Mouse (Mus musculus): ENCODE measurements around the gene Tssk4. TPM values are rescaled to one million over a fixed set of nuclear protein-coding genes. Genes with fewer than 3 reads are reported as not detected.

The Tssk4 gene
- polyA plus RNA-seq, 1 experiment, result 1.6 TPM

DNA sequence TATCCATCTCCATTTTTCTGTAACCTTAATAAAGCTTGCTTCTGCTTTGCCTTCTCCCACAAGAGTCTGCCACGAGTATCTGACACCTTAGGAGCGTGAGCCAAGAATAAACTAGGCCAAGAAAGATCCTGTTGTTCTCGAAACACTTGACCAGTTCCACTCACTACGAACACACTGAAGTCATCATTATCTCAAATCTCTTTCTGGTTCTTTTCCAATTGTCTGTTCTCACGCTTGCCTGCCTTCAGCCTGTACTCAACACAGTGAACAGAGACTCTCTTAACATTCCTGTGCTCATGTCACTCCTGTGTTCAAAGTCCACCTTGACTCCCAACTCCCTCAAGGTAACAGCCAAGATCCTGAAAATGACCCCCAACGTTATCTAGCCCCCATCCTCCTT is 36.6 kb upstream of the Tssk4 start:
- Histone ChIP-seq H3K27me3 (ENCODE audit: control insufficient read depth, insufficient read depth, low read length) (no peaks in the 10 kb centered on the region), H3K4me1 (ENCODE audit: control insufficient read depth, insufficient read depth, insufficient read length) (no peaks in the 10 kb centered on the region), H3K36me3 (ENCODE audit: control insufficient read depth, insufficient read depth, low read length) (peaks cover 13% of the 10 kb centered on the region), H3K27ac (ENCODE audit: insufficient read depth, low read length) (no peak overlapping the region), H3K4me3 (ENCODE audit: extremely low read depth, insufficient read depth, insufficient read length) (no peak overlapping the region)
- WGBS, result 68% methylated on average over 6 of the region's 6 CpGs
- DNase-seq (ENCODE audit: low read depth in 1 of 2, low spot score in 2 of 2), result no peak
- TF ChIP-seq CTCF (IDR thresholded peaks at IDR 0.05; ENCODE audit: extremely low read depth, insufficient read depth, insufficient read length, insufficient replicate concordance) (no peak), POLR2A (IDR thresholded peaks at IDR 0.05; ENCODE audit: low read depth, low read length) (no peak)

DNA sequence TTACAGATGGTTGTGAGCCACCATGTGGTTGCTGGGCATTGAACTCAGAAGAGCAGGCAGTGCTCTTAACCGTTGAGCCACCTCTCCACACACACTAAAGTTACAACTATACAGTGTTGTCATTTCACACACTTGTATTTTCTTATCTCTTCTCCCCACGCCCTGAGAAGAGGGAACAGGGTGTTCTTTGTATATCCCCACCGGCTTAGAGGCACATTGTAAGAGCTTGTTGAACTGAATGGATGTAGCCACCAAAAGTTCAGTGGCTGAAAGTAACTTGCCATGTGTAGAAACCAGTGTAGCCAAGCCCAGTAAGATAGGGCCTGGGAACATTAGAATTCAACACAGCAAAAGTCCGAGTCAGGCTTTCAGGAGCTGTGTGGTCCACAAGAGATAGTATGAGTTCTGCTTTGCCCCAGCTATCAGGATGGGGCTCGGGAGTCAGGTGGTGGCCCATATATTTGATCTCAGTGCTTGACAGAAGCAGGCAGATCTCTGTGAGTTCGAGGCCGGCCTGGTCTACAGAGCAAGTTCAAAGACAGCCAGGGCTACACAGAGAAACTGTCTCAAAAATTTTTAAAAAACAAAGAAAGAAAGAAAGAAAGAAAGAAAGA is 35.3 kb upstream of the Tssk4 start:
- DNase-seq (ENCODE audit: low read depth in 1 of 2, low spot score in 2 of 2), result no peak
- Histone ChIP-seq H3K27ac (ENCODE audit: insufficient read depth, low read length) (no peak overlapping the region), H3K36me3 (ENCODE audit: control insufficient read depth, insufficient read depth, low read length) (peaks cover under 1% of the 10 kb centered on the region; the same call in 1 of the 2 replicates), H3K4me1 (ENCODE audit: control insufficient read depth, insufficient read depth, insufficient read length) (no peaks in the 10 kb centered on the region), H3K27me3 (ENCODE audit: control insufficient read depth, insufficient read depth, low read length) (no peaks in the 10 kb centered on the region), H3K4me3 (ENCODE audit: extremely low read depth, insufficient read depth, insufficient read length) (no peak overlapping the region)
- 80% methylated on average over 7 of the region's 7 CpGs for WGBS
- TF ChIP-seq CTCF (IDR thresholded peaks at IDR 0.05; ENCODE audit: extremely low read depth, insufficient read depth, insufficient read length, insufficient replicate concordance), result no peak
- no peak for TF ChIP-seq POLR2A (IDR thresholded peaks at IDR 0.05; ENCODE audit: low read depth, low read length)

DNA sequence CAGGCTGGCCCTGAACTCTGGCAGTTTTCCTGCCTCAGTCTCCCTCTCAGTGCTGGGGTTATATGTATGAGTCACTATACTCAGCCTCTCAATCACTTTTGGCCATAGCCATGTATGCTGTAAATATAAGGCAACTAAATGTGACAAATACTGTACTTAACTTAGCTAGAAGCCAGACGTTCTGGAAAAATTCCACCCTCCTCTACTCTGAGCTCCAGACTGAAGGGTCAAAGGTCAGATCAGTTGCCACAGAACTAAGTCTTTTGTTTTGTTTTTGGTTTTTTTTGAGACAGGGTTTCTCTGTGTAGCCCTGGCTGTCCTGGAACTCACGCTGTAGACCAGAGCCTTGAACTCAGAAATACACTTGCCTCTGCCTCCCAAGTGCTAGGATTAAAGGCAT is 34.1 kb upstream of the Tssk4 start:
- Histone ChIP-seq H3K36me3 (ENCODE audit: control insufficient read depth, insufficient read depth, low read length) (no peaks in the 10 kb centered on the region), H3K27ac (ENCODE audit: insufficient read depth, low read length) (no peak overlapping the region), H3K4me1 (ENCODE audit: control insufficient read depth, insufficient read depth, insufficient read length) (no peaks in the 10 kb centered on the region), H3K27me3 (ENCODE audit: control insufficient read depth, insufficient read depth, low read length) (no peaks in the 10 kb centered on the region), H3K4me3 (ENCODE audit: extremely low read depth, insufficient read depth, insufficient read length) (no peak overlapping the region)
- DNase-seq (ENCODE audit: low read depth in 1 of 2, low spot score in 2 of 2), result no peak
- WGBS, result 82% methylated on average over 2 of the region's 2 CpGs
- TF ChIP-seq POLR2A (IDR thresholded peaks at IDR 0.05; ENCODE audit: low read depth, low read length) (no peak), CTCF (IDR thresholded peaks at IDR 0.05; ENCODE audit: extremely low read depth, insufficient read depth, insufficient read length, insufficient replicate concordance) (no peak)

DNA sequence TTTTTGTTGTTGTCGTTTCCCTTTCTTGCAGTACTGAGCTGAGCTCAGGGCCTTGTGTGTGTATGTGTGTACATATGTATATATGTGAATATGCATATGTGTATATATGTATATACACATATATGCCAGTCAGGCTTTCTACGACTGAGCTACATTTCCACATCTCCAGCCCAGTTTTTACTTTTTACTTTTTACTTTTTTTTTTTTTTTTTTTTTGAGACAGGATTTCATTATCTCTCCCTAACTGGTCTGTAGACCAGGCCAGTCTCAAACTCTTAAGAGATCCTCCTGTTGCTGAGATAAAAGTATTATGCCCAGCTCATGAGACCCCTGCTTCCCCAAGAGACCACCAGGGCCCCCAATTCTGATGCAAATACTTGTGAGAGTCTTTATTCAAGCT is 33.1 kb upstream of the Tssk4 start:
- Histone ChIP-seq H3K27ac (ENCODE audit: insufficient read depth, low read length) (no peak overlapping the region), H3K36me3 (ENCODE audit: control insufficient read depth, insufficient read depth, low read length) (no peaks in the 10 kb centered on the region), H3K27me3 (ENCODE audit: control insufficient read depth, insufficient read depth, low read length) (no peaks in the 10 kb centered on the region), H3K4me1 (ENCODE audit: control insufficient read depth, insufficient read depth, insufficient read length) (no peaks in the 10 kb centered on the region), H3K4me3 (ENCODE audit: extremely low read depth, insufficient read depth, insufficient read length) (no peak overlapping the region)
- 78% methylated on average over 2 of the region's 2 CpGs for WGBS
- TF ChIP-seq CTCF (IDR thresholded peaks at IDR 0.05; ENCODE audit: extremely low read depth, insufficient read depth, insufficient read length, insufficient replicate concordance) (no peak), POLR2A (IDR thresholded peaks at IDR 0.05; ENCODE audit: low read depth, low read length) (no peak)
- no peak for DNase-seq (ENCODE audit: low read depth in 1 of 2, low spot score in 2 of 2)

DNA sequence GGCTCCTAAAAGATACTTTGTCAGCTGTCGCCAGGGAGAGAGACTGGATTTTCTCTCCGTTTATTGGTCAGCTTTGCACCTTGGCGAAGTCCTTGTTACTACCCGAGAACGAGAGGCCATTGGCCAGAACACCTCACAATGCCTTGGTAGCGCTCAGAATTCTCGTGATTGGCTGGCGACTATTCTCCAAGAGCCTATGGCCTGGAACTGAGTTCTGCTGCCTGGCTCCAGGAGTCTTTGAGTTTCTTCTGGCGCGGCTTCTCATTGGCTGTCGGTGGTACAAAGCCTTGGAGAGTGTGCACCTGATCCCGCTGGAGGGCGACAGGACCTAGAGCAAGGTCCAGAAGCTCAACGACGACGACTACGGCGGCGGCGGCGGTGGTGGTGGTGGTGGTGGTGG is 32.2 kb upstream of the Tssk4 start, which contains the start of gene Rec8:
Gene Rec8, plus strand, starts transcription at position 216 of the 400 bp plus-strand sequence.
- no peak for DNase-seq (ENCODE audit: low read depth in 1 of 2, low spot score in 2 of 2)
- 35% methylated on average over 14 of the region's 21 CpGs for WGBS
- Histone ChIP-seq H3K36me3 (ENCODE audit: control insufficient read depth, insufficient read depth, low read length) (no peaks in the 10 kb centered on the region), H3K4me3 (ENCODE audit: extremely low read depth, insufficient read depth, insufficient read length) (no peak within 1 kb of the TSS), H3K4me1 (ENCODE audit: control insufficient read depth, insufficient read depth, insufficient read length) (no peaks in the 10 kb centered on the region), H3K27ac (ENCODE audit: insufficient read depth, low read length) (no peak within 1 kb of the TSS), H3K27me3 (ENCODE audit: control insufficient read depth, insufficient read depth, low read length) (no peaks in the 10 kb centered on the region)
- TF ChIP-seq CTCF (IDR thresholded peaks at IDR 0.05; ENCODE audit: extremely low read depth, insufficient read depth, insufficient read length, insufficient replicate concordance) (no peak), POLR2A (IDR thresholded peaks at IDR 0.05; ENCODE audit: low read depth, low read length) (no peak)

DNA sequence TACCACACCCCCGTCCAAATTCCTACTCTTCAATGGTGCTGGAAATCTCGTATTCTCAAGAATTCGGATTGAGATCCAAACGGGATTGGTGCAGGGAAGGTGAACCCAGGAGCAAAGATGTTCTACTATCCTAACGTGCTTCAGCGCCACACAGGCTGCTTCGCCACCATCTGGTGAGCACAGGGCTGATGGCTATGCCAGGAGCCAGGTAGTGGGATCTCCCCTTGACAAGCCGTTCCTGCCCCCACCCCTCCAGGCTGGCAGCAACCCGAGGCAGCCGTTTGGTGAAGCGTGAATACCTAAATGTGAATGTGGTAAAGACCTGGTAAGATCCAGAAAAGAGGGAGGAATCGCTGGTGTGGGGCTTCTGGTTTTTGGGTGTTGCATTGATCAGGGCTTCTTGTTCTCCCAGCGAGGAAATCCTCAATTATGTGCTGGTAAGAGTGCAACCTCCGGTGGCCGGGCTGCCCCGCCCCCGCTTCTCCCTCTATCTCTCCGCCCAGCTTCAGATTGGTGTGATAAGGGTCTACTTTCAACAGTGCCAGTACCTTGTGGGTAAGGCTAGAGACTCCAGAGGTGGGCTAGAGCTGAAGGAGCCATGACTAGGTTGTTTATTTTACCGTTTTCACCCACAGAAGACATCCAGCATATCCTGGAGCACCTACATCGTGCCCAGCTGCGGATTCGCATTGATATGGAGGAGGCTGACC is 31.3 kb upstream of the Tssk4 start:
- Histone ChIP-seq H3K27ac (ENCODE audit: insufficient read depth, low read length) (no peak overlapping the region), H3K27me3 (ENCODE audit: control insufficient read depth, insufficient read depth, low read length) (no peaks in the 10 kb centered on the region), H3K36me3 (ENCODE audit: control insufficient read depth, insufficient read depth, low read length) (no peaks in the 10 kb centered on the region), H3K4me3 (ENCODE audit: extremely low read depth, insufficient read depth, insufficient read length) (no peak overlapping the region), H3K4me1 (ENCODE audit: control insufficient read depth, insufficient read depth, insufficient read length) (no peaks in the 10 kb centered on the region)
- TF ChIP-seq CTCF (IDR thresholded peaks at IDR 0.05; ENCODE audit: extremely low read depth, insufficient read depth, insufficient read length, insufficient replicate concordance) (no peak), POLR2A (IDR thresholded peaks at IDR 0.05; ENCODE audit: low read depth, low read length) (no peak)
- DNase-seq (ENCODE audit: low read depth in 1 of 2, low spot score in 2 of 2), result no peak
- 21% methylated on average over 22 of the region's 22 CpGs for WGBS

All from spleen, adult 2 months (tissue).